Mouse (Mus musculus): ENCODE data around the gene Thra. TPM values are rescaled to one million over a fixed set of nuclear protein-coding genes. Genes with fewer than 3 reads are reported as not detected.
A peak's percentile ranks its signal among the peaks of the same experiment; 100 is the strongest.

The Thra gene
- polyA plus RNA-seq, 1 experiment from 2014 or later, result 32.0 TPM

DNA sequence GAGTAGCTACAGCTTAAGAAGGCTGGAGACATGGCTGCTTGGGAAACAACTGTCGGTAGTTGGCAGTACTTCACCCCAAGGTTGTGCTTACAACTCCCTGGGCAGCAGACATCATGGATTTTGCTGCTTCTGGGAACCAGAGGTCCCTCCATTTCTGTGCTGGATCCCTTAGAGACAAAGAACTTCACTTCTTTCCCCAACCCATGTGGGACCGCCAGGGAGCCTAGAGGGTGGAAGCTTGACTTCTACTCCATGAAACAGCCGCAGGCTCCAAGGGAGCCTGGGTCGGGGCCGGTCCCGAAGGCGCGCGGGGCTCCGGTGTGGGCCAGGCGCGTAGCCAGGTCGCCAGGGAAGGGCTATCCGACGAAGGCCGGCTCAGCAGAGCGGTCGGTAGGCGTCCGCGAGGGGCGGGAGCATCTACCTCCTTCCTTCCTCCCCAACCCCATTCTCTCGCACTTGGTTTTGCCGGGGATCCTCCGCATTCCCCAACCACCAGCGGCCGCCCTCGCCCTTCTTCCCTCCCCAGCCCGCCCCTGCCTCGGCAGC is 54.1 kb downstream of the Thra start:
- peak overlapping the region; percentile 98 for H3K9ac ChIP-seq
- no peaks in the 10 kb centered on the region for H3K27me3 ChIP-seq (replicated peaks)
- peak overlapping the region; percentile 97 for H3K4me3 ChIP-seq
- no peaks in the 10 kb centered on the region for H3K9me3 ChIP-seq
- peaks cover 17% of the 10 kb centered on the region for H3K36me3 ChIP-seq
- H3K4me2 ChIP-seq, result peak overlapping the region; percentile 93
- H3K27ac ChIP-seq (replicated peaks), result peak overlapping the region; percentile 100
- ATAC-seq (ENCODE audit: extremely low read depth, insufficient number of reproducible peaks, low FRiP score, low TSS enrichment), result peak; percentile 40; the same call in 1 of the 2 replicates
- 0% methylated on average over 29 of the region's 30 CpGs for WGBS
- H3K4me1 ChIP-seq, result peaks cover 52% of the 10 kb centered on the region

DNA sequence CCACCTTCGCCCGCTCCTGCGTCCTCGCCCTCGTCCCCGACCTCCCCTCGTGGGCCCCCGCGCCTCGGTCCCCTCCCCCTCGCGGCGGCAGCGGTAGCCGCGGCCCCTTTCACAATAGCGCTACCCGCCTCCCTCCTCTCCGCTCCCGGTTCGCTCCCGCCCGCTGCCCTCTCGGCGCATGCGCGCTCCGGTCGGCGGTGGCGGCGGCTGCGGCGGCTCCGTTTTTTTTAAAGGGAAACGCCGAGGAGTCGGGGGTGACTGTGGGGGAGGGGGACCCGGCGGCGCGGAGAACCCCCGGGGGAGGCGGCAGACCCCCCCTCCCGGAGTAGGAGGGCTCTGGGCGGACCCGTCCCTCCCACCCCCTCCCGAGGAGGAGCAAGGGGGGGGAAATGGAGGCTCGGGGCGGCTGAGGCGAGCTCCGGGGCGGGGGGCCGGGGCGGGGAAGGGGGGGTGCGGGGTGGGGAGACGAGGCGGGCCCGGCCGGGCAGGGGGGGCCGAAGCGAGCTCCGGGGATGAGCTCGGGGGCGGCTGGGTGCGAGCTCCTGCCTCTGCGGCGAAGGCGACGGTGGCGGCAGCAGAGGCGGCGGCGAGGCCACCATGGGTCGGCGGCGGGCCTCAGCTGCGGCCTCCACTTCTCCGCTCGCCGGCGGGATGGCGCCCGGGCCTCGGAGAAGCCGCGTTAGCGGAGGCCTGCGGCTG is 54.7 kb downstream of the Thra start, which contains the start of gene Msl1:
TSS of gene Msl1 (plus strand) at position 502 of the 699 bp plus-strand sequence.
- WGBS, result under 1% methylated on average over 42 of the region's 89 CpGs
- H3K4me1 ChIP-seq, result peaks cover 47% of the 10 kb centered on the region
- peak within 1 kb of the TSS; percentile 93 for H3K4me2 ChIP-seq
- H3K9me3 ChIP-seq, result no peaks in the 10 kb centered on the region
- H3K27me3 ChIP-seq (replicated peaks), result no peaks in the 10 kb centered on the region
- peak within 1 kb of the TSS; percentile 98 for H3K9ac ChIP-seq
- H3K4me3 ChIP-seq, result peak within 1 kb of the TSS; percentile 97
- H3K36me3 ChIP-seq, result peaks cover 23% of the 10 kb centered on the region
- H3K27ac ChIP-seq (replicated peaks), result peak within 1 kb of the TSS; percentile 100
- ATAC-seq (ENCODE audit: extremely low read depth, insufficient number of reproducible peaks, low FRiP score, low TSS enrichment), result peak; percentile 72

DNA sequence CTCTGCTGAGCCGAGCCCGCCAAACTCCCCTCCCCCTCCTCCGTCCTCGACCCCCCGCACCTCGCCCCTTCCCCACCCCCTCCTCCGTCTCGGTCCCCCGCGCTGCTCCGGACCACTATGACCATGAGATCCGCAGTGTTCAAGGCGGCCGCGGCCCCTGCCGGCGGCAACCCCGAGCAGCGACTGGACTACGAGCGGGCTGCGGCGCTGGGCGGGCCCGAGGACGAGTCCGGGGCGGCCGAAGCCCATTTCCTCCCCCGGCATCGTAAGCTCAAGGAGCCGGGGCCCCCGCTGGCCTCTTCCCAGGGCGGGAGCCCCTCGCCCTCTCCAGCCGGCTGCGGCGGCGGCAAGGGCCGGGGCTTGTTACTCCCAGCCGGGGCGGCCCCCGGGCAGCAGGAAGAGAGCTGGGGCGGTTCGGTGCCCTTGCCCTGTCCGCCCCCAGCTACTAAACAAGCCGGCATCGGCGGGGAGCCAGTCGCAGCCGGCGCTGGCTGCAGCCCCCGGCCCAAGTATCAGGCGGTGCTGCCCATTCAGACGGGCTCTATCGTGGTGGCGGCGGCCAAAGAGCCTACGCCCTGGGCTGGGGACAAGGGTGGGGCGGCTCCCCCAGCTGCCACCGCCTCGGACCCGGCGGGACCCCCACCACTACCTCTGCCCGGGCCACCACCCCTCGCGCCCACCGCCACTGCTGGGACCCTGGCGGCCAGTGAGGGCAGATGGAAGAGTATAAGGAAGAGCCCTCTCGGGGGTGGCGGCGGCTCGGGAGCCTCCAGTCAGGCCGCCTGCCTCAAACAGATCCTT is 55.5 kb downstream of the Thra start:
- Histone ChIP-seq H3K4me3 (peak overlapping the region; percentile 97), H3K27ac (replicated peaks) (peak overlapping the region; percentile 100), H3K4me1 (peaks cover 47% of the 10 kb centered on the region), H3K36me3 (peaks cover 31% of the 10 kb centered on the region), H3K9ac (peak overlapping the region; percentile 98), H3K9me3 (no peaks in the 10 kb centered on the region), H3K27me3 (replicated peaks) (no peaks in the 10 kb centered on the region), H3K4me2 (peak overlapping the region; percentile 93)
- under 1% methylated on average over 54 of the region's 74 CpGs for WGBS
- ATAC-seq (ENCODE audit: extremely low read depth, insufficient number of reproducible peaks, low FRiP score, low TSS enrichment), result peak; percentile 23

DNA sequence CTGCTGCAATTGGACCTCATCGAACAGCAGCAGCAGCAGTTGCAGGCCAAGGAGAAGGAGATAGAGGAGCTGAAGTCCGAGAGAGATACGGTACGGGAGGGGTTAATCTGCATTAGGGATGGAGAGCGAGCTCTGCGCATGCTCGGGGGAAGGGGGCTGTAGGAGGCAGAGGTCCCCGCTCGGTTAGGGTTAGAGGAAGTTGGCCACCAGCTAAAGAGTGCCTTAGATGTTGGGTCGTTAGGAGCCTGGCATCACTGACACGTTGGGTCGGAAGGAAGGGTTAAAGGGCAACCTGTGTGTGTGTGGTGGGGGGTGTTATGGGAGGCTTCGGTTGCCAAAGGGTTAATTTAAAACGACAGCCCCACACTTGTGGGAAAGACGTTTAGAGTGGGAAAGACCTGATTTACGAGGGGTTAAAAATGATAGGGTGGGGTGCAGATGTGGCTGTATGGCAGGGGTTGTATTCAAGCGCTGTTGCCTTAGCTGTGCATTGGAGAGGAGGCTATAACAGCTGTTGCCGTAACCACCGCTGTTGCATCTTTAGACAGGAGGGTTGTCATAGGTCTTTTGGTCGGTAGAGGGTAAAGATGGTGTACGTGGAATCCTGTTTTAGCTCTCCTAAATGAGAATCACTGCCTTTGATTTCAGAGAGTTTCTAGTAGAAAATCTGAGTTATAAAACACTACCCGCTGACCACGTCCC is 56.2 kb downstream of the Thra start:
- ATAC-seq (ENCODE audit: extremely low read depth, insufficient number of reproducible peaks, low FRiP score, low TSS enrichment), result no peak
- H3K4me2 ChIP-seq, result peak overlapping the region; percentile 93
- peaks cover 38% of the 10 kb centered on the region for H3K36me3 ChIP-seq
- WGBS, result 3% methylated on average over 23 of the region's 23 CpGs
- H3K9me3 ChIP-seq, result no peaks in the 10 kb centered on the region
- peaks cover 47% of the 10 kb centered on the region for H3K4me1 ChIP-seq
- H3K4me3 ChIP-seq, result peak overlapping the region; percentile 97
- peak overlapping the region; percentile 100 for H3K27ac ChIP-seq (replicated peaks)
- no peaks in the 10 kb centered on the region for H3K27me3 ChIP-seq (replicated peaks)
- peak overlapping the region; percentile 98 for H3K9ac ChIP-seq

DNA sequence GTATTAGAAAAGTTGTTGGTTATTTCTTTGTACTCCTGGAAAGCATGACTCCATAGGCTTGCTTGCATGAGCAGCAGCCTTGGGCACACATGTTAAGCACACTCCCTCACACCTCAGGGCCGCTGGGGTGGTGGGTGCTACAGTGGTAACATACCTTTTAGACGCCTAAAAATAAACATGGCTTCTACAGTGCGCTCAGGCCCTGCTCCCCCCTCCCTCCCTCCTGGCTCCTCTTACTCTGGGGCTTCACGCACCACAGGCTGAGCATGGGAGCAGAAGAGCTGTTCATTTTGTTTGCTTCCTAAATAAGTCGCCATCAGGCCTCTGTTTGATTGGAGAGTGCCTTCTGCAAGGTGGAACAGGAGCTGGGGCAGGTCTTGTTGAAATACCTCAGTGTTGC is 56.9 kb downstream of the Thra start:
- peaks cover 45% of the 10 kb centered on the region for H3K36me3 ChIP-seq
- H3K27ac ChIP-seq (replicated peaks), result peak overlapping the region; percentile 100
- H3K9me3 ChIP-seq, result no peaks in the 10 kb centered on the region
- ATAC-seq (ENCODE audit: extremely low read depth, insufficient number of reproducible peaks, low FRiP score, low TSS enrichment), result no peak
- H3K4me1 ChIP-seq, result peaks cover 43% of the 10 kb centered on the region
- H3K4me2 ChIP-seq, result peak overlapping the region; percentile 93
- WGBS, result 9% methylated on average over 5 of the region's 5 CpGs
- peak overlapping the region; percentile 98 for H3K9ac ChIP-seq
- peak overlapping the region; percentile 97 for H3K4me3 ChIP-seq
- H3K27me3 ChIP-seq (replicated peaks), result no peaks in the 10 kb centered on the region

DNA sequence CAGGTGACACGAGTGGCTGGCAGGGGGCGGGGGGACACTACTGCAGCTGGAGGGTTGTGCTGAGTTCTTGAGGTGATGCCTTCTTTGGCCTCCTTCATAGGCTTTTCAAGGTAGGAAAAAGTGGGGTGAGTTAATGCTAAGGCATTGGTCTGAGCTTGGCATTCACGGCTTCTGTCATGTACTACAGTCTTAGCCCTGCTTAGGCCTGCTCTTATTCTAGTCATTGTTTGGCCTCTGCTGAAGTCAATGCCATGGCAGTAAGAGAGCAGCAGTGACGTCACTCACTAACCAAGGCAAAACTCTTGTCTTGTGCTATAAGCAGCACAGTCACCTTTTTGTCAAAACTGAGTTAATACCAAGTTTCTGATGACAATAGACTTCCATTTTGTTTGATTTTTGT is 57.5 kb downstream of the Thra start:
- H3K4me2 ChIP-seq, result peak overlapping the region; percentile 93
- no peaks in the 10 kb centered on the region for H3K27me3 ChIP-seq (replicated peaks)
- ATAC-seq (ENCODE audit: extremely low read depth, insufficient number of reproducible peaks, low FRiP score, low TSS enrichment), result no peak
- H3K9ac ChIP-seq, result peak overlapping the region; percentile 98
- peaks cover 51% of the 10 kb centered on the region for H3K36me3 ChIP-seq
- 45% methylated on average over 4 of the region's 4 CpGs for WGBS
- H3K4me3 ChIP-seq, result peak overlapping the region; percentile 97
- H3K4me1 ChIP-seq, result peaks cover 40% of the 10 kb centered on the region
- H3K9me3 ChIP-seq, result no peaks in the 10 kb centered on the region
- peak overlapping the region; percentile 100 for H3K27ac ChIP-seq (replicated peaks)

DNA sequence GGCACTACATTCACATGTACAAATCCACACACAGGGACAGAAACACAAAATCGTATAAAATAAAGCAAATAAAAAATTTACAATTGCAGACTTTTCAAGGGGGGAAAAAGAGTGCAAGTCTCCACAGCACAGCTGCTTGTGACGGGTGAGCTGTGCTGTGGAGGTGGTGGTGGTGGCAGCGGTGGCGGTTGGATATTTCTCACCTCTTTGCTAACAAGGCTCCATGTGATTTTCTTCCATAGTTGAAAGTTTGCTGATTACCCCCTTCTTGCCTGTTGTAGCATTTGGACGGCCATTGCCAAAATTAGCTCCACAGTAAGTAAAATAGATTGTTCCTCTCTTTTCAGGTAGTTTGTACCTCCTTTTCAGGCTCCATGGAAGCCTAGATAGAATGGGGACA is 64.2 kb downstream of the Thra start, which contains the start of gene Casc3:
TSS of gene Casc3 (plus strand) at position 301 of the 400 bp plus-strand sequence.
- Histone ChIP-seq H3K9ac (peak within 1 kb of the TSS; percentile 59), H3K4me3 (no peak within 1 kb of the TSS), H3K4me1 (peaks cover 26% of the 10 kb centered on the region), H3K9me3 (no peaks in the 10 kb centered on the region), H3K27ac (replicated peaks) (peak within 1 kb of the TSS; percentile 21), H3K36me3 (peaks cover 88% of the 10 kb centered on the region), H3K27me3 (replicated peaks) (no peaks in the 10 kb centered on the region), H3K4me2 (no peak within 1 kb of the TSS)
- WGBS, result 91% methylated on average over 5 of the region's 5 CpGs
- ATAC-seq (ENCODE audit: extremely low read depth, insufficient number of reproducible peaks, low FRiP score, low TSS enrichment), result no peak

DNA sequence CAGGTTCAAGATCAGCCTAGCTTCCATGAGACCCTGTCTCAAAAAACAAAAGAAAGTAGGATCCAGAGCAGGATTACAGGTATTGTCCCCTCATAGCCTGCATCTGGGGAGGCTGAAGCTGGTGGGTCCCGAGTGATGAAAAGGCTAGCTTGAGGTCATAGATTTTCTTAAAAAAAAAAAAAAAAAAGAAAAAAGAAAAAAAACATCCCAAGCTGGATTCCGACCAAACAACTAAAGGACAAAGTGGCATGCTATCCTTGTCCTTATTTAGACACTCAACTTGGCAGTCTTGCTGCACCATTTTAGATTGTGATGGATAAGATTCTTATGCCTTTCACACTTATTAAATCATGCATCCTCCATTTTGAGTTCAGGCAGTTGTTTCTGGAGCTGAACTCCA is 68.0 kb downstream of the Thra start:
- Histone ChIP-seq H3K27ac (replicated peaks) (peak overlapping the region; percentile 98), H3K4me3 (no peak overlapping the region)
- WGBS, result 65% methylated on average over 2 of the region's 2 CpGs

DNA sequence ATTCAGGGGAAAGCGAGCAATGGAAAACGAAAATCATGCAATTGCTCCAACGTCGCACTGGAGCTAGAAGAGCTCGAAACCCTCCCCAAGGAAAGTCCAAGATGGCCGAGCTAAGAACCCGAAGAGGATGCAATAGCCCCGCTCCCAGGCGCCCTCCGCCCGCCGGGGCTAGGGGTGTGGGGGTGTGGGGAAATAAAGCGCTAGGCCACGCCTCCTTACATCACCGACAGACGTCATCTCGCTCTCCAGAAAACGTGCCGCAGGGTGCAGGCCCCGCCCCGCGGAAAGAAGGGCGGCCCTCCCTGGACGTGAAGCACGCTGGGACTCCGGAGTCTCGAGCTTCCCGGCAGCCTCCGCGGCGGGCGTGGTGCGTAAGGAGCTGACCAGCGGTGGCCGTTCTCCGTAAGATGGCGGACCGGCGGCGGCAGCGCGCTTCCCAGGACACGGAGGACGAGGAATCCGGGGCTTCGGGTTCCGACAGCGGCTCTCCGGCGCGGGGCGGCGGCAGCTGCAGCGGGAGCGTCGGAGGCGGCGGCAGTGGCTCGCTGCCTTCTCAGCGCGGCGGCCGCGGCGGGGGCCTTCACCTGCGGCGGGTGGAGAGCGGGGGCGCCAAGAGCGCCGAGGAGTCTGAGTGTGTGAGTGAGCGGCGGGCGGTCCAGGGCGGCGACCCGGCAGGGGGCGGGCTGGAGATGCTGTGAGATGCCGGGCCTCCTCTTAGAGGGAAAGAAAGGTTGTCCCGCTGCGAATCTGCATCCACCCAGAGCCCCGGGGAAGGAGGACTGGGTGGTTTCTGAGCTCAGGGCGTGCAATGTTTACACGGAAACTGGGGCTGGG is 69.2 kb downstream of the Thra start:
- Histone ChIP-seq H3K4me1 (peaks cover 26% of the 10 kb centered on the region), H3K9me3 (no peaks in the 10 kb centered on the region), H3K4me2 (peak overlapping the region; percentile 93), H3K9ac (peak overlapping the region; percentile 94), H3K4me3 (peak overlapping the region; percentile 73), H3K27me3 (replicated peaks) (no peaks in the 10 kb centered on the region), H3K27ac (replicated peaks) (peak overlapping the region; percentile 98), H3K36me3 (peaks cover 75% of the 10 kb centered on the region)
- ATAC-seq (ENCODE audit: extremely low read depth, insufficient number of reproducible peaks, low FRiP score, low TSS enrichment), result peak; percentile 97
- WGBS, result under 1% methylated on average over 84 of the region's 84 CpGs

More for the DNA sequence above, 68.0 kb downstream of the Thra start:
- peaks cover 76% of the 10 kb centered on the region for H3K36me3 ChIP-seq
- no peak for ATAC-seq (ENCODE audit: extremely low read depth, insufficient number of reproducible peaks, low FRiP score, low TSS enrichment)
- no peaks in the 10 kb centered on the region for H3K27me3 ChIP-seq (replicated peaks)
- peak overlapping the region; percentile 93 for H3K4me2 ChIP-seq
- H3K4me1 ChIP-seq, result peaks cover 33% of the 10 kb centered on the region
- no peaks in the 10 kb centered on the region for H3K9me3 ChIP-seq
- H3K9ac ChIP-seq, result no peak overlapping the region; the same call in 1 of the 2 replicates

DNA sequence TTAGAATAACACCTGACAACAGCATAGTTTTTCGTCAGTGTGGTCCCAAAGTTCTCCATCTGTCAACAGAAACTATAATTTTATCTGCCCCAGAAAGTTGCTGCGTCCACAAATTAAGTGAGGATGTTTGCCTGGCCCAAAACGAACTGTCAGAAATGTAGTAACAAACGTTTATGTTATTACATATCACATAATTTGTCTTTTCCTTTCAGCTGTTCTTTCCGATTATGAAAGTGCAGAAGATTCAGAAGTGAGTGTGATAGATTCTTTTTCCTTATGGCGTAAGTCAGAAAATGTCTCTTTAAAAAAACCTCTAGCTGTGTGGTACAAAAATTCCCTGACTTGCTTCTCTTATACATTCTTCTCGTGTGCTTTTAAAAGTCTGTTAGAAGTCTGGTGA is 70.2 kb downstream of the Thra start:
- ATAC-seq (ENCODE audit: extremely low read depth, insufficient number of reproducible peaks, low FRiP score, low TSS enrichment), result no peak
- Histone ChIP-seq H3K27me3 (replicated peaks) (no peaks in the 10 kb centered on the region), H3K4me2 (peak overlapping the region; percentile 93), H3K9me3 (no peaks in the 10 kb centered on the region), H3K4me1 (peaks cover 26% of the 10 kb centered on the region), H3K36me3 (peaks cover 74% of the 10 kb centered on the region), H3K9ac (peak overlapping the region; percentile 94), H3K27ac (replicated peaks) (peak overlapping the region; percentile 98), H3K4me3 (peak overlapping the region; percentile 73)
- WGBS, result 66% methylated on average over 7 of the region's 7 CpGs

Data from heart, embryonic 13.5 days (tissue).